Mouse (Mus musculus) kidney, embryonic 14.5 days (tissue): ENCODE measurements around the gene Olfr68. TPM values are rescaled to one million over a fixed set of nuclear protein-coding genes. Genes with fewer than 3 reads are reported as not detected.
"Not testable (repeated sequence)": the region's sequence is repeated elsewhere in the genome, so short reads cannot be mapped to it uniquely, and the experiment has no call there.

ENCODE experiments used
- ATAC-seq: fragments of 200-750 bp; cut with Nextera tagmentation; 2 replicates; pipeline ENCODE4 v1.8.0; 2017; ENCODE audit warnings: moderate number of reproducible peaks, mild to moderate bottlenecking, moderate TSS enrichment, moderate library complexity; ENCODE audit not compliant: low FRiP score, low TSS enrichment
- H3K27ac ChIP-seq: fragments of 300-500 bp; sonication (generic); 2 replicates; pipeline ENCODE4 v1.5.1; 2014; ENCODE audit warnings: low read depth, mild to moderate bottlenecking, low read length, moderate library complexity, mixed read lengths
- H3K27me3 ChIP-seq: fragments of 300-500 bp; sonication (generic); 2 replicates; pipeline ENCODE4 v1.6.1; 2014; ENCODE audit warnings: mild to moderate bottlenecking, low read length; ENCODE audit not compliant: control insufficient read depth, insufficient read depth
- H3K36me3 ChIP-seq: fragments of 300-500 bp; sonication (generic); 2 replicates; pipeline ENCODE4 v1.6.1; 2014; ENCODE audit warnings: low read length, mixed read lengths; ENCODE audit not compliant: control insufficient read depth, insufficient read depth
- H3K4me1 ChIP-seq: fragments of 300-500 bp; sonication (generic); 2 replicates; pipeline ENCODE4 v1.6.1; 2014; ENCODE audit warnings: low read length, mixed read lengths; ENCODE audit not compliant: control insufficient read depth, insufficient read depth
- H3K4me2 ChIP-seq: fragments of 300-500 bp; sonication (generic); replicated peaks from 2 replicates; pipeline ENCODE4 v1.6.1; 2014; ENCODE audit warnings: low read depth, mild to moderate bottlenecking, low read length
- H3K4me3 ChIP-seq: fragments of 300-500 bp; sonication (generic); 2 replicates; pipeline ENCODE4 v1.5.1; 2014; ENCODE audit warnings: mild to moderate bottlenecking, low read length
- H3K9ac ChIP-seq: fragments of 300-500 bp; sonication (generic); 2 replicates; pipeline ENCODE4 v1.6.1; 2014; ENCODE audit warnings: low read depth, mild to moderate bottlenecking, low read length, moderate library complexity
- H3K9me3 ChIP-seq: fragments of 300-500 bp; sonication (generic); 2 replicates; pipeline ENCODE4 v1.6.1; 2016; ENCODE audit warnings: low read length; ENCODE audit not compliant: control insufficient read depth
- WGBS: fragments of 180-500 bp; shearing (Covaris S2); extraction: QIAGEN DNeasy Blood & Tissue Kit; methylation state at CpG from one replicate; pipeline ENCODE4 v1.1.7; 2014; 5-methylcytosine and 5-hydroxymethylcytosine counted together
- polyA plus RNA-seq: library from polyadenylated mRNA; unstranded; fragments of >200 nt; fragmentation: Nextera tagmentation; extraction: Ambion mirVana; gene quantifications from 2 replicates; pipeline ENCODE4 v1.2.1, GENCODE M21; 2014

The Olfr68 gene
- polyA plus RNA-seq, 1 experiment from 2014 or later, result not detected

DNA sequence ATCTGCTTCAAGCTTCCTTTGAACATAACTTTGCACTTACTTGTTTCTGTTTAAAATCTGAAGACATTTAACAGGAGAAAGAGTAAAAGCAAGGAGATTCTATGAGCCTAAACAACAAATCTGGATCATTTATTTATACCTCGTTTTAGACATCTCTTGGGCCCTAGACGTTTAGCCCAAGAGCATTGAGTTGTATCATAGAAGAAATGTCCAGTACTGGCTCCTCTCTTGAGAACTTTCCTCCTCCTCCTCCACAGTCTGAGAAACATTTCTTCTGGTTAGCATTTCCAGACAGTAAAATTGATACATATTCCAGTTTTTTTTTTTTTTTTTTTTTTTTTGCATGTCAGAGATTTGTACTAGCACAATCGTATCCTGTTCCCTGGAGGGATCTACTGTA lies 12.2 kb upstream of the Olfr68 start, which contains the start of gene Olfr67:
Olfr67 (minus strand) TSS at position 101 of the 400 bp plus-strand sequence.
- WGBS, result 79% methylated on average over 3 of the region's 3 CpGs

DNA sequence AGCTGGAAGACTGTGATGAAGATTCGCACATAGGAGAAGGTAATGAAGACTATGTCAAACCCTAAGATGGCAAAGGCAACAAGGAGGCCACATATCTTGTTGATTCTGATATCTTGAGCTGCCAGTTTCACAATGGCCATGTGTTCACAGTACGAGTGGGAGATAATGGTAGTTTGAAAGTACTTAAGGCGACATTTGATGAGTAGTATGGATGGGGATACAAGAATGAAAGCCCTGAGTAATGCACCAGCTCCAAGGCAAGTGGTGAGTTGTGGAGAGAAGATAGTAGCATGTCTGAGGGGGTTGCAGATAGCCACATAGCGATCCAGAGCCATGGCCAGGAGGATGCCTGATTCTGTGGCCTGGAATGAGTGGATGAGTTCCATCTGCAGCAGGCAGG lies 1.8 kb downstream of the Olfr68 start:
- not testable (repeated sequence) for H3K4me3 ChIP-seq, H3K4me1 ChIP-seq, H3K9ac ChIP-seq, H3K27me3 ChIP-seq, H3K36me3 ChIP-seq, H3K9me3 ChIP-seq, H3K27ac ChIP-seq, H3K4me2 ChIP-seq, ATAC-seq
- WGBS, result 76% methylated on average over 4 of the region's 4 CpGs

More for the DNA sequence above, 12.2 kb upstream of the Olfr68 start, which contains the start of gene Olfr67:
- Histone ChIP-seq H3K36me3 (no peaks in the 10 kb centered on the region), H3K4me3 (no peak within 1 kb of the TSS), H3K4me1 (no peaks in the 10 kb centered on the region), H3K27ac (no peak within 1 kb of the TSS), H3K4me2 (no peak within 1 kb of the TSS), H3K9me3 (no peaks in the 10 kb centered on the region), H3K27me3 (no peaks in the 10 kb centered on the region), H3K9ac (no peak within 1 kb of the TSS)
- ATAC-seq, result no peak

DNA sequence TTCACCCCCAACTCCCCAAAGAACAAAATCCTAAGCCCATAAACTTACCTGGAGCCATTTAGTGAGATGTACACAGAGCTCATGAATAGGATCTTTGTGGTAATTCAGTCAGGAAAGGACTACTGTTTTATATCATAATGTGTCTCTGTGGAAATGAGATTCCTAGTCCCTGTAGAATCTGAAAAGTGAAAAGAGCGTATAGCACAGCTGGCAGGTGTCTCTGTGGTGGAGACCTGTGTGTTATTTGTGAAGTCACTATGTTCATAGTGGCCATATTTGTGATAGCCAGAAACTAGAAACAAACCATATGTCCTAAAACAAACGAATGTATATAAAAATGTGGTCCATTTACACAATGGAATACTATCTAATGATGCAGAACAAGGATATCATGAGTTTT lies 8.0 kb downstream of the Olfr68 start, which contains the start of gene Olfr69:
Olfr69 (minus strand) TSS at position 101 of the 400 bp plus-strand sequence.
- ATAC-seq, result no peak
- H3K27ac ChIP-seq, result no peak within 1 kb of the TSS
- no peaks in the 10 kb centered on the region for H3K36me3 ChIP-seq
- H3K9me3 ChIP-seq, result no peaks in the 10 kb centered on the region
- WGBS, result 86% methylated on average over 2 of the region's 2 CpGs
- no peak within 1 kb of the TSS for H3K4me2 ChIP-seq
- H3K4me3 ChIP-seq, result no peak within 1 kb of the TSS
- no peaks in the 10 kb centered on the region for H3K4me1 ChIP-seq
- no peak within 1 kb of the TSS for H3K9ac ChIP-seq
- no peaks in the 10 kb centered on the region for H3K27me3 ChIP-seq

DNA sequence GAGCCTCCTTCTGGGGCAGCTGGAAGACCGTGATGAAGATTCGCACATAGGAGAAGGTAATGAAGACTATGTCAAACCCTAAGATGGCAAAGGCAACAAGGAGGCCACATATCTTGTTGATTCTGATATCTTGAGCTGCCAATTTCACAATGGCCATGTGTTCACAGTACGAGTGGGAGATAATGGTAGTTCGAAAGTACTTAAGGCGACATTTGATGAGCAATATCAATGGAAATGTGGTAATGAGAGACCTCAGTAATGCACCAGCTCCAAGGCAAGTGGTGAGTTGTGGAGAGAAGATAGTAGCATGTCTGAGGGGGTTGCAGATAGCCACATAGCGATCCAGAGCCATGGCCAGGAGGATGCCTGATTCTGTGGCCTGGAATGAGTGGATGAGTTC lies 11.8 kb downstream of the Olfr68 start:
- not testable (repeated sequence) for H3K4me2 ChIP-seq, H3K4me1 ChIP-seq, H3K36me3 ChIP-seq, ATAC-seq, H3K27ac ChIP-seq, H3K27me3 ChIP-seq, H3K9me3 ChIP-seq, H3K4me3 ChIP-seq, H3K9ac ChIP-seq
- WGBS, result 87% methylated on average over 5 of the region's 6 CpGs

DNA sequence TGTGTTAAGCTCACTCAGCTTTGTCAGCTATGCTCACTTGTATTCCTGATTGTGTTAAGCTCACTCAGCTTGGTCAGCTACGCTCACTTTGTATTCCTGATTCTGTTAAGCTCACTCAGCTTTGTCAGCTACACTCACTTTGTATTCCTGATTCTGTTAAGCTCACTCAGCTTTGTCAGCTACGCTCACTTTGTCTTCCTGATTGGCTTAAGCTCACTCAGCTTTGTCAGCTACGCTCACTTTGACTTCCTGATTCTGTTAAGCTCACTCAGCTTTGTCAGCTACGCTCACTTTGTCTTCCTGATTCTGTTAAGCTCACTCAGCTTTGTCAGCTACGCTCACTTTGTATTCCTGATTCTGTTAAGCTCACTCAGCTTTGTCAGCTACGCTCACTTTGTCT lies 17.3 kb downstream of the Olfr68 start:
- not testable (repeated sequence) for H3K4me2 ChIP-seq, ATAC-seq, H3K27ac ChIP-seq, H3K9me3 ChIP-seq, H3K36me3 ChIP-seq, H3K9ac ChIP-seq, H3K4me1 ChIP-seq, H3K27me3 ChIP-seq, H3K4me3 ChIP-seq
- WGBS, result 92% methylated on average over 6 of the region's 6 CpGs

DNA sequence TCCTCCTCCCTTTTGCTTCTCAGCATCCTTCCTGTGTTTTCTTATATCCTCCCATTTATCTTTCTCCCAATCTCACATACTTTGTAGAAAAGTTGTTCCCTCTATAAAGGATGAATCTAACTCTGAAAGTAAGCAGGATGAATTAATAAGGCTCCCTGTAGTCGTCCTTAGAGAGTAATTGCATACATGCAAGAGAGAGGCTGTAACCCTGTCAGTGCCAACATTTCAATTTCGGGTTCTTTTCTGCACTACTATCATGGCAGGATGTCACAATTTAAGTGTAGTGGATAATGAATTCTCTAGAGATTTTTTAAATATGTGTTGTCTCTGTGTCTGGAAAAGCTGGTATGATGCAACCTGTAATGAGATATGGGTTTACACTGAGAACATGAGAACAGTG lies 22.3 kb downstream of the Olfr68 start, which contains the start of gene Olfr630:
Olfr630 (minus strand) TSS at position 101 of the 400 bp plus-strand sequence.
- Histone ChIP-seq H3K27ac (no peak within 1 kb of the TSS), H3K27me3 (no peaks in the 10 kb centered on the region), H3K9ac (no peak within 1 kb of the TSS), H3K4me1 (no peaks in the 10 kb centered on the region), H3K4me3 (no peak within 1 kb of the TSS), H3K4me2 (no peak within 1 kb of the TSS), H3K9me3 (no peaks in the 10 kb centered on the region), H3K36me3 (no peaks in the 10 kb centered on the region)
- WGBS, result 46% methylated on average over 2 of the region's 2 CpGs
- ATAC-seq, result no peak

DNA sequence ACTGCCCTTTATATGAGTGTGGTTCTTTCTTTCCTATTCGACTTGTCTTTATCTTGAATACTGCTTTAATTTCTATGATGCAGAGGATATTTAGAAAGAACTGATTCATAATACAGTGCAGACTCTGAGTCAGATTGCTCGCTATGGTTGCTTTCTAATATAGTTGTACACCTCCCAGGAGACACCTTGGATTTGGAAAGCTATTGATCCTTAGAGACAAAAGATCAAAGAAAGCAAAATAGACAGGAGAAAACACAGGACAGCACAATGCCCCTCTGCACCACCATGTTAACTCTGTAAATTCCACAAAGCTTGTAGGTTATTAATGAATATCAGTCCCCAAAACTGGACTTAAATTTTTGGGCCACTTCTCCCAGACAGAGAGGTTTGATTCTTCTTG lies 34.7 kb downstream of the Olfr68 start, which contains the start of gene Olfr629:
Olfr629 (minus strand) TSS at position 101 of the 400 bp plus-strand sequence.
- 79% methylated on average over 2 of the region's 2 CpGs for WGBS
- no peaks in the 10 kb centered on the region for H3K4me1 ChIP-seq
- H3K27me3 ChIP-seq, result no peaks in the 10 kb centered on the region
- H3K9me3 ChIP-seq, result no peaks in the 10 kb centered on the region
- no peaks in the 10 kb centered on the region for H3K36me3 ChIP-seq
- no peak within 1 kb of the TSS for H3K4me2 ChIP-seq
- no peak within 1 kb of the TSS for H3K4me3 ChIP-seq
- no peak within 1 kb of the TSS for H3K27ac ChIP-seq
- ATAC-seq, result no peak
- no peak within 1 kb of the TSS for H3K9ac ChIP-seq

DNA sequence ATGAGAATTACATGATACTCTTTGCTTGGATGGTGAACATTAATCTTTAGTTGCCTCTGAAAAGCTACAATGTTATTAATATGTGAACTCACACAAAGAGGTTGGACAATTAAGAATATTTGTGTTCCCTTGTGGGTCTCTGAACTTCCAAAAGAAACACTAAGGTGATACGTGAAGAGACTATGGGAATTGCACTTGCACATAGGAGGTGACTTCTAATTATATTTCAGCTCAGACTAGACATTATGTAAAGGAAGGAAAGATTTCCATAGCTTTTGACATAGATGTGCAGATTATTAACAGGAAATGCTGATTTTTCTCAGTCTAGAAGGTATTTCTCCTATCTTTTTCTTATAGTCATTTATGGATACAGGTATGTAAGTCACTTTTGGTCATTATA lies 49.4 kb downstream of the Olfr68 start, which contains the start of gene Olfr628:
Olfr628 (plus strand) TSS at position 301 of the 400 bp plus-strand sequence.
- Histone ChIP-seq H3K4me1 (no peaks in the 10 kb centered on the region), H3K9ac (no peak within 1 kb of the TSS), H3K9me3 (no peaks in the 10 kb centered on the region), H3K36me3 (no peaks in the 10 kb centered on the region), H3K27ac (no peak within 1 kb of the TSS), H3K4me2 (no peak within 1 kb of the TSS), H3K4me3 (no peak within 1 kb of the TSS), H3K27me3 (no peaks in the 10 kb centered on the region)
- 96% methylated on average over 1 of the region's 1 CpGs for WGBS
- ATAC-seq, result no peak
